Comparison of ENCODE assay signal across 7 mouse cellular contexts in the genomic region with DNA sequence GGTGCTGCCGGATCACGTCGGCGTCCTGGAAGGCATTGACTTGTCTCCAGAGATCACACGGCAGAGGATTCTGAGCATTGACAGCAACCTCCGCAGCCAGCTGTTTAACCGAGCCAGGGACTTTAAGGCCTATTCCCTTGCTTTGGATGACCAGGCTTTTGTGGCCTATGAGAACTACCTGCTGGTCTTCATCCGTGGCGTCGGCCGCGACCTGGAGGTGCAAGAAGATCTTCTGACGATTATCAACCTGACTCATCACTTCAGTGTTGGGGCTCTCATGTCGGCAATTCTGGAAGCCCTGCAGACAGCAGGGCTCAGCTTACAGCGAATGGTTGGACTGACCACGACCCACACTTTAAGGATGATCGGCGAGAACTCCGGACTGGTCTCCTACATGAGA. TPM values are rescaled to one million over a fixed set of nuclear protein-coding genes. Genes with fewer than 3 reads are reported as not detected.
DNase-seq lines count a peak whose midpoint lies in the region; ATAC-seq and TF ChIP-seq lines count a peak whose summit lies in the region.

No protein-coding gene starts in this region.

- peak overlapping the region; percentile 83 for H3K4me2 ChIP-seq in lung, embryonic 16.5 days (ENCODE audit: low read depth, low read length)
- peak overlapping the region; percentile 82 for H3K4me2 ChIP-seq in forebrain, postnatal 0 days (ENCODE audit: low read depth)
- H3K4me2 ChIP-seq in liver, embryonic 11.5 days = peak overlapping the region; percentile 92
- H3K4me2 ChIP-seq in stomach, embryonic 14.5 days (replicated peaks; ENCODE audit: low read depth, low read length) = peak overlapping the region; percentile 86

- peak overlapping the region; percentile 98 for H3K27ac ChIP-seq in lung, embryonic 16.5 days (ENCODE audit: low read length)
- peak overlapping the region; percentile 95 for H3K27ac ChIP-seq in forebrain, postnatal 0 days (ENCODE audit: low read depth, low read length)
- H3K27ac ChIP-seq in liver, embryonic 11.5 days (ENCODE audit: low read depth, low read length) = peak overlapping the region; percentile 95
- H3K27ac ChIP-seq in stomach, embryonic 14.5 days (ENCODE audit: low read length) = peak overlapping the region; percentile 91

- H3K9me3 ChIP-seq in lung, embryonic 16.5 days (ENCODE audit: control insufficient read depth, low read length) = no peaks in the 10 kb centered on the region
- H3K9me3 ChIP-seq in forebrain, postnatal 0 days (ENCODE audit: low read length) = no peaks in the 10 kb centered on the region
- H3K9me3 ChIP-seq in liver, embryonic 11.5 days (ENCODE audit: control insufficient read depth, low read length) = no peaks in the 10 kb centered on the region
- H3K9me3 ChIP-seq in stomach, embryonic 14.5 days (ENCODE audit: control insufficient read depth, low read depth, low read length) = no peaks in the 10 kb centered on the region

- DNase-seq in lung, postnatal 14 days = no peak
- peak; percentile 50 for DNase-seq in c-Kit-negative CD71-positive TER-119-positive erythroid progenitor cells, embryonic 14.5 days (ENCODE audit: low read depth, low spot score)
- no peak for DNase-seq in forebrain, postnatal 0 days
- DNase-seq in liver, embryonic 11.5 days (ENCODE audit: low spot score) = no peak
- DNase-seq in ovary, postnatal 10 days (ENCODE audit: low spot score) = no peak

- ATAC-seq in lung, embryonic 16.5 days (ENCODE audit: low read depth) = no peak
- no peak for ATAC-seq in forebrain, postnatal 0 days
- ATAC-seq in liver, embryonic 11.5 days (replicated peaks; ENCODE audit: low FRiP score) = no peak
- no peak for ATAC-seq in stomach, embryonic 14.5 days (ENCODE audit: insufficient number of reproducible peaks, insufficient read depth, low FRiP score, low read depth)

- peaks cover 35% of the 10 kb centered on the region for H3K4me1 ChIP-seq in lung, embryonic 16.5 days (replicated peaks; ENCODE audit: control insufficient read depth, insufficient read depth, low read length)
- peaks cover 42% of the 10 kb centered on the region for H3K4me1 ChIP-seq in forebrain, postnatal 0 days (ENCODE audit: insufficient read depth)
- peaks cover 26% of the 10 kb centered on the region for H3K4me1 ChIP-seq in liver, embryonic 11.5 days (replicated peaks; ENCODE audit: control insufficient read depth, insufficient read depth, low read length)
- peaks cover 26% of the 10 kb centered on the region for H3K4me1 ChIP-seq in stomach, embryonic 14.5 days (ENCODE audit: control insufficient read depth, insufficient read depth, low read length)

- H3K36me3 ChIP-seq in lung, embryonic 16.5 days (ENCODE audit: control insufficient read depth, insufficient read depth, low read length) = peaks cover 4% of the 10 kb centered on the region; the same call in 1 of the 2 replicates
- H3K36me3 ChIP-seq in forebrain, postnatal 0 days (ENCODE audit: insufficient read depth) = peaks cover 13% of the 10 kb centered on the region
- H3K36me3 ChIP-seq in liver, embryonic 11.5 days (ENCODE audit: control insufficient read depth, insufficient read depth, low read length) = peaks cover 6% of the 10 kb centered on the region; the same call in 1 of the 2 replicates
- peaks cover 12% of the 10 kb centered on the region; the same call in 1 of the 2 replicates for H3K36me3 ChIP-seq in stomach, embryonic 14.5 days (ENCODE audit: control insufficient read depth, insufficient read depth, low read length)

- no peaks in the 10 kb centered on the region for H3K27me3 ChIP-seq in lung, embryonic 16.5 days (ENCODE audit: control insufficient read depth, insufficient read depth, low read depth, low read length)
- H3K27me3 ChIP-seq in forebrain, postnatal 0 days (ENCODE audit: insufficient read depth, low read length) = no peaks in the 10 kb centered on the region
- H3K27me3 ChIP-seq in liver, embryonic 11.5 days (replicated peaks; ENCODE audit: control insufficient read depth, insufficient read depth, low read length) = no peaks in the 10 kb centered on the region
- H3K27me3 ChIP-seq in stomach, embryonic 14.5 days (ENCODE audit: control insufficient read depth, insufficient read depth, low read length) = no peaks in the 10 kb centered on the region

- peak overlapping the region; percentile 97 for H3K9ac ChIP-seq in lung, embryonic 16.5 days (ENCODE audit: low read length)
- peak overlapping the region; percentile 93 for H3K9ac ChIP-seq in forebrain, postnatal 0 days
- peak overlapping the region; percentile 88 for H3K9ac ChIP-seq in liver, embryonic 11.5 days (ENCODE audit: low read depth, low read length)
- H3K9ac ChIP-seq in stomach, embryonic 14.5 days (replicated peaks; ENCODE audit: low read depth, low read length) = peak overlapping the region; percentile 88

- WGBS in lung, embryonic 16.5 days = 5% methylated on average over 19 of the region's 19 CpGs
- 13% methylated on average over 19 of the region's 19 CpGs for WGBS in forebrain, postnatal 0 days
- 11% methylated on average over 19 of the region's 19 CpGs for WGBS in liver, embryonic 11.5 days
- WGBS in stomach, embryonic 14.5 days = 6% methylated on average over 19 of the region's 19 CpGs

- TF ChIP-seq CTCF in forebrain, postnatal 0 days (IDR thresholded peaks at IDR 0.05; ENCODE audit: low read depth) = no peak

- H3K4me3 ChIP-seq in lung, embryonic 16.5 days (ENCODE audit: low read length) = peak overlapping the region; percentile 98
- H3K4me3 ChIP-seq in forebrain, postnatal 0 days (ENCODE audit: low read depth, low read length) = peak overlapping the region; percentile 62
- H3K4me3 ChIP-seq in liver, embryonic 11.5 days (ENCODE audit: low read depth, low read length) = peak overlapping the region; percentile 76
- peak overlapping the region; percentile 93 for H3K4me3 ChIP-seq in stomach, embryonic 14.5 days (ENCODE audit: low read depth, low read length)

RNA-seq across cellular contexts. Expression of gene Epm2aip1, which starts 0.6 kb away (rescaled TPM):
- 24.2 and 24.4 TPM in 2 replicates for polyA plus RNA-seq in lung, embryonic 16.5 days (2015; fragmentation: Nextera tagmentation; extraction: Ambion mirVana)
- total RNA-seq in forebrain, postnatal 0 days (2014; rRNA removed) = 75.9 and 101 TPM in 2 replicates
- 28.2 and 37.0 TPM in 2 replicates for polyA plus RNA-seq in forebrain, postnatal 0 days (2015; fragmentation: Nextera tagmentation; extraction: Ambion mirVana)
- 21.7 and 24.5 TPM in 2 replicates for polyA plus RNA-seq in liver, embryonic 11.5 days (2014; fragmentation: Nextera tagmentation; extraction: Ambion mirVana)
- polyA plus RNA-seq in stomach, embryonic 14.5 days (2014; fragmentation: Nextera tagmentation; extraction: Ambion mirVana) = 43.7 and 48.2 TPM in 2 replicates

RNA-seq across cellular contexts. Expression of gene Mlh1, which starts 0.8 kb away (rescaled TPM):
- 35.0 and 37.3 TPM in 2 replicates for polyA plus RNA-seq in lung, embryonic 16.5 days (2015; fragmentation: Nextera tagmentation; extraction: Ambion mirVana)
- total RNA-seq in forebrain, postnatal 0 days (2014; rRNA removed) = 23.0 and 23.6 TPM in 2 replicates
- polyA plus RNA-seq in forebrain, postnatal 0 days (2015; fragmentation: Nextera tagmentation; extraction: Ambion mirVana) = 17.3 and 18.4 TPM in 2 replicates
- polyA plus RNA-seq in liver, embryonic 11.5 days (2014; fragmentation: Nextera tagmentation; extraction: Ambion mirVana) = 50.2 and 52.4 TPM in 2 replicates
- polyA plus RNA-seq in stomach, embryonic 14.5 days (2014; fragmentation: Nextera tagmentation; extraction: Ambion mirVana) = 38.0 and 39.1 TPM in 2 replicates

RNA-seq across cellular contexts. Expression of gene Trank1, which starts 39.2 kb away (rescaled TPM):
- polyA plus RNA-seq in lung, embryonic 16.5 days (2015; fragmentation: Nextera tagmentation; extraction: Ambion mirVana) = 0.18 TPM in 2 replicates
- 61.7 and 92.5 TPM in 2 replicates for total RNA-seq in forebrain, postnatal 0 days (2014; rRNA removed)
- polyA plus RNA-seq in forebrain, postnatal 0 days (2015; fragmentation: Nextera tagmentation; extraction: Ambion mirVana) = 7.5 and 10.9 TPM in 2 replicates
- polyA plus RNA-seq in liver, embryonic 11.5 days (2014; fragmentation: Nextera tagmentation; extraction: Ambion mirVana) = 0.03 and 0.10 TPM in 2 replicates
- polyA plus RNA-seq in stomach, embryonic 14.5 days (2014; fragmentation: Nextera tagmentation; extraction: Ambion mirVana) = 0.10 and 0.20 TPM in 2 replicates
